Mouse (Mus musculus) layer of hippocampus, postnatal 10 days (tissue): ENCODE measurements around the gene Morn1. TPM values are rescaled to one million over a fixed set of nuclear protein-coding genes. Genes with fewer than 3 reads are reported as not detected.
A peak's percentile ranks its signal among the peaks of the same experiment; 100 is the strongest.

Experiments
- DNase-seq, 2 experiments: peaks; one replicate each; pipeline ENCODE4 v3.0.0; 2021; ENCODE audit warnings: low spot score in 2 of 2
- long read RNA-seq: library from polyadenylated mRNA; stranded (forward); transcript quantifications from one replicate; pipeline ENCODE4 v2.0.0, GENCODE M21; 2023
- total RNA-seq, 2 experiments: library from RNA; stranded (reverse); gene quantifications; 2 replicates each; pipeline ENCODE4 v1.2.3; 2021

The Morn1 gene
- total RNA-seq: 10 to 100 TPM; 17.8 to 20.6 TPM
- long read RNA-seq, partial matches to known transcripts: 3 of 18 reads
- long read RNA-seq, other reads (novel, unspliced or antisense): 13 of 18 reads

DNA sequence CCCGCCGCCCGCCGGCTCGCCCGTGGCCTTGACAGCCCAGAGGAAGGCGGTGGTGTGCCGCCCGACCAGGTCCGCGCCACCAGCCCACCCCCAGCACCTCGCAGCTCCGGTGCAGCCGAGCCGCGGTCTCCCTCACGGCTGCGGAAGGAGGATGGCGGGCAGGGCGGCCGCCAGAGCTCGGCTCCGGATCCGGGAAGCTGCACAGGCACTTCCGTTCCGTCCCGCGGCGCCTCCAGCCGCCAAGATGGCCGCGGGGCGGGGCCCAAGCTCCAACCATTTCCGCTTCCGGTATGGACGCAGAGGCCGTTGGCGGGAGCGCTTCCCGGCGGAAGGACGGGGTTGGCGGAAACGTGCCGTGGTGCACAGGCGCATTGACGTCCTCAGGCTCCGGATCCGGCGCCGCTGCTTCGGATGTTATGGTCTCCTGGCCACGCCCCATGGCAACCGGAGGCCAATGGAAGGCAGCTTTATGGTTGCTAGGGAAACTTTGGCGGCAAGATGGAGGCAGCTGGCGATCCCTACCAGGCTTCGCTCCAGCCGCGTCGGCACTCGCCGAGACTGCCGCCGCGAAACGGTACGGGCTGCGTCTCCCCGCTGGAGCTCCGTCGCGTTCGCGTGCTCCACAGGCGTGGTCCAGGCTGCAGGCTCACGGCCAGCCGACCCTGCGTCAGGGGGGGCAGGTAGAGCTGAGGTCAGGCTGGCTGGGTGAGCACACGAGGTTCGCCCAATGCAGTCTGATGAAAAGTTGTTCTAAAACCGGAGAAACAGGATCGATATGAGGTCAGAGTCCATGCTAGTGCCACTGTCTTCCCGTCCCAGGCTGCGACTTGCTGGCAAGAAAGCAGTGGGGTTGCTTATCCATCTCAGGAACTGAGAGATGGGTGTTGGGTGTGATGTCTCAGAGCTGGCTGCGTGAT is at the start of gene Morn1, which contains the start of gene Rer1:
TSS of gene Morn1 (plus strand) at position 470 of the 917 bp plus-strand sequence.
TSS of gene Rer1 (minus strand) at position 275 of the 917 bp plus-strand sequence.
- peak; percentile 100 for DNase-seq

GRCm38 (mm10) chr4:155040197-155040596 is 46.2 kb upstream of the Morn1 start:
- DNase-seq: no peak

GRCm38 (mm10) chr4:155040696-155041095 is 45.7 kb upstream of the Morn1 start:
- DNase-seq: no peak

DNA sequence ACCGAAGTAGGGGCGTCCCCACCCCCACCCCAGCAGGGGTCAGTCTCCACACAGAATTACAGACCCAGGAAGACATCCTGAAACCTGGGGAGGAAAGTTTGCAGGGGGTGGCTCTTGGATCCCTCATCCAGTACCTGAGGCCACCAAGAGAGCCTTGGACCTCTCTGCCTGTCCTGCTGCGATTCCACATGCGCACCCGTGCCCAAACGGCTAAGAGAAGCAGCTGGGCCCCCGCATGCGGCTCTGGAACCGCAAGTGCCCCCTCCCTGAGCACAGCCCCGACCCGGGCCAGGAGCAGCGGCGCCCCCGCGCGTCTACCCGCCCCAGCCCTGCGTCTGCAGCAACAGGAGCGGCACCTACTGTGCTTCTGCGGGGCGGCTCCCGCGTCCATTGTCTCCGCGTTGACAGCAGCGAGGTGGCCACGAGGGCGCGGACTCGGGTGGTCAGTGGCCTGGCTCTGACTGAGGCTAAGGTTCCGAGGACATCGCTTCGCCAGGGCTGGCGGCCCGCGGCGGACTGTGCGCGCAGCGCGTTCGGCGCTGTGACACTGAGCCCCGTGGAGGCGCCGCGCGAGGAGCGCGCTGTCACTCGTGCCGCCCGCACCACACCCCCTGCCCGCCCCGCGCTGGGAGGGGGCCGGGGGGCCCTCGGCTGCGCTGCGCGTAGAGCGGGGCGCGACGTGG is 43.6 kb upstream of the Morn1 start:
- peak; percentile 44 to 62 for DNase-seq

DNA sequence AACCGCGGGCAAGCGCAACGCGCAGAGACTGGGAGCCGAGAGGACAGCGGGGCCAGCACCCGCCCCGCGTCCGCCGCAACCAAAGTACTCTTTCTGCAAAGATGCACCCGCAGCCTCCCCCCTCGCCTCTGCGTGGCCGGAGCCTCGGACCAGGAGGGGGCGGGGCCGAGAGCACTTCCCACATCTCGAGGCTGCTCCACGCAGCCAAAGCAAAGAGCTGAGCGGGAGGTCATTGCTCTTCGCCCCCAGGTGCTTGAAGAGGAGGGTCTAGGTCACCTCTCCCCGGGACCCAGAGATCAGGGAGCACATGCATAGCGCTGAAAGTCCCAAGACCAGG is 43.1 kb upstream of the Morn1 start:
- DNase-seq: no peak

GRCm38 (mm10) chr4:155046636-155047035 is 39.7 kb upstream of the Morn1 start:
- DNase-seq: no peak

GRCm38 (mm10) chr4:155050116-155050515 is 36.3 kb upstream of the Morn1 start:
- no peak for DNase-seq

DNA sequence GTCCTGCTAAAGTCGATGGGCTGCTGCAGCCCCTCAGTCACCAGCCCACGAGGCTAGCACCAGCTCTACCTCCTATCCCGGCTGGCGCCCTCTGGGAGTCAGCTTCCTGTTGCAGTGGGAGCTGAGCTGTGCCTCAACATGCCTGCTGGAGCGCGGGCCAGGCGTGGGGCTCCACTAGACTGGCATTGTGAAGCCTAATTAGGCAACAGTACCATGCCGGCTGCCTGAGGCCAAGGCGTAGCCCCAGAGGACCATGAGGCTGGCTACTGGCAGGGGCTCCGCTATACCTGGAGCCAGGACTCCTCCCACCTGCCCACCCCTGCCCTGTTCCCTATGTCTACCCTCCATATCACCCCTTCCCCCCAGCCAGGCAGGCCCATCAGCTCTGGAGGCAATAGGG is 29.7 kb upstream of the Morn1 start, which contains the start of gene Plch2:
TSS of gene Plch2 (minus strand) at position 61 of the 400 bp plus-strand sequence.
- no peak for DNase-seq

DNA sequence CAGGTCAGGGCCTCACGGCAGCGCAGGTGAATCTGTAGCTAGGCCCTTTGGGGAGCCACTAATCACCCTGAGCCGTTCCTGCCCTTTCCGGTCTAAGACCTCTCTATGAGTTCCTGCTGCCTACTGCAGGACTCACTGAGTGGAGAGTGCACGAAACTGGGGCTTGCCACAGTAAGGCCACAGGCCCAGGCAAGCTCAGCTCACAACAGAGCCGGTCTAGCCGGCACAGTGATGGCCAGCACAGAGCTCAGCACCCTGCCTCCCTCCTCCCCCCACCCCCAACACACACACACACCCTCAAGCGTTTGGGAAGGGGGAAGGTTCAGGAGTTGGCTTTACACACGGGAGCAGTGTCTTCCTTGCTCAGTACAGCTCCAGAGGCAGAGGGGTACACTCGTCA is 28.1 kb upstream of the Morn1 start:
- DNase-seq: no peak

DNA sequence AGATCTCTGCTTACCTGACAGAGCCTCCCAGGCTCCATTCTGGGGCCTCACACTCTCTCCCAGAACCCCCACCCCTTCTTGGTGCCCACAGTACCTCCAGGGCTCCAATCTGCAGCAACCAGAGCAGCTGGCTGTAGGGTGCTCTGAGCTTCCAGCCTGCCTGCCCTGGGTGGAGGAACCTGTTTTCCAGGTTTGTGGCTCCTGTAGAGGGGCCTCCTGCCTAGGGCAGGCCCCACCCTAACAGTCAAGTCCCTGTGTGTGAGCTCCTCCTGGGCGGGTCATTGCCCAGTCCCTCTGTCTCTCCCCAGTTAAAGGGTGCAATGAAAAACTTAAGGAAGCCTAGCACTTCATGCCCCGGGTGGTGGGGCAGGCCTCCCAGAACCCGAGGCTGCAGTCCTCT is 22.5 kb upstream of the Morn1 start:
- no peak for DNase-seq

DNA sequence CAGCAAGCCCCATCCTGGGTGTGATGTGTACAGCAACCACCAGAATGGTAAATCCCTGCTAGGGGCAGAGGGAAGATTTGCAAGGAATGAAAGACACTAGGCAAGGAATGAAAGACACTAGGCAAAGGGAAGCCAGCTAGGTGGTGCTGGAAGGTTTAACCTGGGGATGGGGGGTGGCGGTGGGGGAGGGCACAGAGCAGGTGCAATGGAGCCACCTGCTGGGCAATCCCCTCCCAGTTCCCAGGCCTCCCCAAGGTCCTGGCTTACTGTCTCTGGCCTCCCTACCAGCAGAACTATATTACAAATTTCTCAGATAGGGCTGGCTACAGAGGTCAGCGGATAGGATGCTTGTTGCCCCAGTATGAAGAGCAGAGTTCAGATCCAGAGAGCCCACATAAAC is 21.9 kb upstream of the Morn1 start:
- DNase-seq: no peak

GRCm38 (mm10) chr4:155065970-155066833 is 20.2 kb upstream of the Morn1 start:
- DNase-seq: peak; percentile 95 to 97

- peak; percentile 96 to 97 for DNase-seq
Measured at GRCm38 (mm10) chr4:155066834-155067522, 19.4 kb upstream of the Morn1 start, which contains the start of gene Pex10. TSS of gene Pex10 (plus strand) at chr4:155067016.

- no peak for DNase-seq
Measured at GRCm38 (mm10) chr4:155068357-155068972, 17.9 kb upstream of the Morn1 start.

GRCm38 (mm10) chr4:155069191-155069590 is 17.2 kb upstream of the Morn1 start:
- no peak for DNase-seq

DNA sequence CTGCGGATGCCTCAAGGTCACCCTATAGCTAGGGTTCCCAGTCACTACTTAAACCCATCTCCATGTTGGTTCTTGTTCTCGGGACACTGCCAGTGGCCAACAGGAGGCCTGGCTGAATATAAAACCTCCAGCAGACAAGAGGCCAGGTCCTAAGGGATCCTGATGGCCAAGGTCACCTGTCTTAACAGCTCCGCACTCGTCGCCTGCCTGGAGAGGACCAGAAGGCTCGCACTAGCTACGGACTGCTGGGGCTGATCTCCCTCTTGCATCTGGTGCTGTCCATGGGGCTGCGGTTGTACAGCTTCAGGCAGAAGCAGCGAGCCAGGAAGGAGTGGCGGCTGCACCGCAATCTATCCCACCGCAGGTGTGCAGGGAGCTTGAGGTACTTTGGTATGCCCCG is 16.2 kb upstream of the Morn1 start:
- no peak for DNase-seq

- DNase-seq: no peak
Measured at GRCm38 (mm10) chr4:155070921-155071320, 15.5 kb upstream of the Morn1 start.

- DNase-seq: no peak
Measured at GRCm38 (mm10) chr4:155074418-155074817, 12.0 kb upstream of the Morn1 start.

DNA sequence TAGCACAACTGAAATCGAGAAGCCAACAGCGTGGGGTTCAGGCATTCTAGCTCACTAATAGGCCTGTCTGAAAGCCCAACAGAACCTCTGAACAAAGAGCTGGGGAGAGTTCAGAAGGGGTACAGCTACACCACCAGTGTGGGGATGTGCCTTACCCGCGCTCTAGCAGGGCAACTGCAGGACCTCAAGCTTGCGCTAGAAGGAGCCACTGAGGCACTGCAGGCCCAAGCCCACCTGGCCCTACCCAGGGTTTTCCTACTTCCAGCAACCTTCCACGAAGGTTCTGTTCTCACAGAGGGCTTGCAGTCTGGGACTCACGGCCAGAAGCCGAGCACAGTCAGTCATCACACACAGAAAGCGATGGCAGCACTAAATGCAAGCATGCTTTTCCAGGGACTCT is 11.2 kb upstream of the Morn1 start:
- no peak for DNase-seq

- DNase-seq: no peak
Measured at GRCm38 (mm10) chr4:155075813-155076212, 10.6 kb upstream of the Morn1 start.
